Mouse (Mus musculus) midbrain, embryonic 13.5 days (tissue): ENCODE measurements at regions not wholly inside any gene's neighbourhood (a gene's known extent, or its start where the extent isn't known, plus 50 kb on each side); places are given as distances from the start of the nearest gene placed in this dataset.

Source experiments
- ATAC-seq: fragments of 200-750 bp; cut with Nextera tagmentation; 2 replicates; pipeline ENCODE4 v1.8.0; 2017; ENCODE audit warnings: mild to moderate bottlenecking, moderate TSS enrichment, moderate library complexity
- H3K27ac ChIP-seq: fragments of 300-500 bp; sonication (generic); 2 replicates; pipeline ENCODE4 v1.5.1; 2015; ENCODE audit warnings: inconsistent platforms, mild to moderate bottlenecking, moderate library complexity
- H3K27me3 ChIP-seq: fragments of 300-500 bp; sonication (generic); 2 replicates; pipeline ENCODE4 v1.6.1; 2015; ENCODE audit warnings: mild to moderate bottlenecking, inconsistent platforms
- H3K36me3 ChIP-seq: fragments of 300-500 bp; sonication (generic); 2 replicates; pipeline ENCODE4 v1.6.1; 2015; ENCODE audit warnings: mild to moderate bottlenecking, inconsistent platforms
- H3K4me1 ChIP-seq: fragments of 300-500 bp; sonication (generic); replicated peaks from 2 replicates; pipeline ENCODE4 v1.6.1; 2015; ENCODE audit warnings: inconsistent platforms
- H3K4me2 ChIP-seq: fragments of 300-500 bp; sonication (generic); replicated peaks from 2 replicates; pipeline ENCODE4 v1.6.1; 2015; ENCODE audit warnings: moderate library complexity, mild to moderate bottlenecking, inconsistent platforms
- H3K4me3 ChIP-seq: fragments of 300-500 bp; sonication (generic); replicated peaks from 2 replicates; pipeline ENCODE4 v1.5.1; 2015; ENCODE audit warnings: mild to moderate bottlenecking, inconsistent platforms
- H3K9ac ChIP-seq: fragments of 300-500 bp; sonication (generic); replicated peaks from 2 replicates; pipeline ENCODE4 v1.6.1; 2015; ENCODE audit warnings: mild to moderate bottlenecking, inconsistent platforms
- H3K9me3 ChIP-seq: fragments of 300-500 bp; sonication (generic); 2 replicates; pipeline ENCODE4 v1.6.1; 2016; ENCODE audit warnings: mild to moderate bottlenecking, inconsistent platforms
- WGBS: fragments of 180-500 bp; shearing (Covaris S2); methylation state at CpG from one replicate; pipeline ENCODE4 v1.1.7; 2015; 5-methylcytosine and 5-hydroxymethylcytosine counted together

- Histone ChIP-seq H3K9me3 (no peaks in the 10 kb centered on the region), H3K27me3 (peaks cover 45% of the 10 kb centered on the region), H3K4me2 (no peak overlapping the region), H3K36me3 (no peaks in the 10 kb centered on the region), H3K27ac (no peak overlapping the region; the same call in 1 of the 2 replicates), H3K9ac (no peak overlapping the region), H3K4me1 (peaks cover 14% of the 10 kb centered on the region), H3K4me3 (no peak overlapping the region)
- no peak for ATAC-seq
Measured at GRCm38 (mm10) chr19:14347429-14347828, 250.4 kb downstream of the Tle4 start.

- Histone ChIP-seq H3K9ac (no peak overlapping the region), H3K27me3 (peaks cover 50% of the 10 kb centered on the region), H3K4me3 (no peak overlapping the region), H3K36me3 (no peaks in the 10 kb centered on the region), H3K9me3 (no peaks in the 10 kb centered on the region), H3K4me1 (peaks cover 14% of the 10 kb centered on the region), H3K4me2 (no peak overlapping the region), H3K27ac (no peak overlapping the region)
- WGBS = 34% methylated on average over 2 of the region's 2 CpGs
- peak; percentile 62 for ATAC-seq
Measured at GRCm38 (mm10) chr19:14349753-14350152, 248.1 kb downstream of the Tle4 start.

- Histone ChIP-seq H3K36me3 (no peaks in the 10 kb centered on the region), H3K4me2 (no peak overlapping the region), H3K27me3 (peaks cover 65% of the 10 kb centered on the region), H3K9ac (no peak overlapping the region), H3K9me3 (no peaks in the 10 kb centered on the region), H3K27ac (no peak overlapping the region), H3K4me3 (no peak overlapping the region), H3K4me1 (peaks cover 14% of the 10 kb centered on the region)
- 86% methylated on average over 4 of the region's 4 CpGs for WGBS
- no peak for ATAC-seq
Measured at GRCm38 (mm10) chr19:14351728-14352340, 246.0 kb downstream of the Tle4 start.

- no peaks in the 10 kb centered on the region for H3K36me3 ChIP-seq
- ATAC-seq = no peak
- H3K4me2 ChIP-seq = no peak overlapping the region
- H3K9ac ChIP-seq = no peak overlapping the region
- peaks cover 6% of the 10 kb centered on the region for H3K4me1 ChIP-seq
- peaks cover 66% of the 10 kb centered on the region for H3K27me3 ChIP-seq
- H3K9me3 ChIP-seq = no peaks in the 10 kb centered on the region
- WGBS = 96% methylated on average over 3 of the region's 3 CpGs
- no peak overlapping the region for H3K27ac ChIP-seq
- H3K4me3 ChIP-seq = no peak overlapping the region
Measured at GRCm38 (mm10) chr19:14352551-14352950, 245.3 kb downstream of the Tle4 start.

- WGBS = 93% methylated on average over 4 of the region's 4 CpGs
- no peaks in the 10 kb centered on the region for H3K36me3 ChIP-seq
- H3K4me1 ChIP-seq = 0 out of 2 replicates have a peak, but pooled peaks cover 3% of the 10 kb centered on the region
- no peak for ATAC-seq
- H3K9me3 ChIP-seq = no peaks in the 10 kb centered on the region
- H3K27ac ChIP-seq = no peak overlapping the region
- H3K9ac ChIP-seq = no peak overlapping the region
- H3K4me2 ChIP-seq = no peak overlapping the region
- no peak overlapping the region for H3K4me3 ChIP-seq
- peaks cover 64% of the 10 kb centered on the region for H3K27me3 ChIP-seq
Measured at GRCm38 (mm10) chr19:14353151-14353550, 244.7 kb downstream of the Tle4 start.

- Histone ChIP-seq H3K4me3 (no peak overlapping the region), H3K4me2 (no peak overlapping the region), H3K4me1 (no peaks in the 10 kb centered on the region), H3K9ac (no peak overlapping the region), H3K27me3 (peaks cover 66% of the 10 kb centered on the region), H3K27ac (no peak overlapping the region), H3K9me3 (no peaks in the 10 kb centered on the region), H3K36me3 (no peaks in the 10 kb centered on the region)
- 84% methylated on average over 2 of the region's 2 CpGs for WGBS
- ATAC-seq = no peak
Measured at GRCm38 (mm10) chr19:14355128-14355527, 242.7 kb downstream of the Tle4 start.

GRCm38 (mm10) chr19:14355946-14356345, 241.9 kb downstream of the Tle4 start:
- no peak overlapping the region for H3K4me3 ChIP-seq
- no peak overlapping the region for H3K27ac ChIP-seq
- H3K4me2 ChIP-seq = no peak overlapping the region
- no peak overlapping the region for H3K9ac ChIP-seq
- no peaks in the 10 kb centered on the region for H3K9me3 ChIP-seq
- no peak for ATAC-seq
- H3K4me1 ChIP-seq = no peaks in the 10 kb centered on the region
- peaks cover 62% of the 10 kb centered on the region for H3K27me3 ChIP-seq
- no peaks in the 10 kb centered on the region for H3K36me3 ChIP-seq

- H3K9ac ChIP-seq = no peak overlapping the region
- H3K9me3 ChIP-seq = no peaks in the 10 kb centered on the region
- H3K36me3 ChIP-seq = no peaks in the 10 kb centered on the region
- no peak for ATAC-seq
- WGBS = 91% methylated on average over 5 of the region's 5 CpGs
- no peak overlapping the region for H3K4me2 ChIP-seq
- H3K27ac ChIP-seq = no peak overlapping the region
- no peaks in the 10 kb centered on the region for H3K4me1 ChIP-seq
- H3K4me3 ChIP-seq = no peak overlapping the region
- H3K27me3 ChIP-seq = peaks cover 34% of the 10 kb centered on the region
Measured at GRCm38 (mm10) chr19:14360611-14361010, 237.2 kb downstream of the Tle4 start.

- H3K4me3 ChIP-seq = no peak overlapping the region
- peaks cover 25% of the 10 kb centered on the region for H3K27me3 ChIP-seq
- no peaks in the 10 kb centered on the region for H3K36me3 ChIP-seq
- H3K4me1 ChIP-seq = peaks cover 17% of the 10 kb centered on the region
- no peaks in the 10 kb centered on the region for H3K9me3 ChIP-seq
- peak; percentile 85 for ATAC-seq
- 48% methylated on average over 12 of the region's 12 CpGs for WGBS
- no peak overlapping the region for H3K4me2 ChIP-seq
- no peak overlapping the region for H3K27ac ChIP-seq
- no peak overlapping the region for H3K9ac ChIP-seq
Measured at GRCm38 (mm10) chr19:14369098-14369604, 228.7 kb downstream of the Tle4 start.

- 84% methylated on average over 5 of the region's 5 CpGs for WGBS
- no peak overlapping the region for H3K27ac ChIP-seq
- peaks cover 17% of the 10 kb centered on the region for H3K4me1 ChIP-seq
- no peaks in the 10 kb centered on the region for H3K36me3 ChIP-seq
- H3K27me3 ChIP-seq = peaks cover 16% of the 10 kb centered on the region
- no peak overlapping the region for H3K4me3 ChIP-seq
- no peak overlapping the region for H3K9ac ChIP-seq
- ATAC-seq = no peak
- no peaks in the 10 kb centered on the region for H3K9me3 ChIP-seq
- H3K4me2 ChIP-seq = no peak overlapping the region
Measured at GRCm38 (mm10) chr19:14371360-14371759, 226.5 kb downstream of the Tle4 start.

GRCm38 (mm10) chr19:14373996-14374395, 223.9 kb downstream of the Tle4 start:
- ATAC-seq = no peak
- no peaks in the 10 kb centered on the region for H3K36me3 ChIP-seq
- no peak overlapping the region for H3K9ac ChIP-seq
- no peak overlapping the region for H3K27ac ChIP-seq
- no peaks in the 10 kb centered on the region for H3K9me3 ChIP-seq
- no peak overlapping the region for H3K4me2 ChIP-seq
- peaks cover 12% of the 10 kb centered on the region for H3K27me3 ChIP-seq
- 93% methylated on average over 4 of the region's 4 CpGs for WGBS
- no peak overlapping the region for H3K4me3 ChIP-seq
- peaks cover 7% of the 10 kb centered on the region for H3K4me1 ChIP-seq

GRCm38 (mm10) chr19:14380898-14381297, 217.0 kb downstream of the Tle4 start:
- H3K4me3 ChIP-seq = no peak overlapping the region
- peaks cover under 1% of the 10 kb centered on the region; the same call in 1 of the 2 replicates for H3K27me3 ChIP-seq
- ATAC-seq = no peak
- no peaks in the 10 kb centered on the region for H3K9me3 ChIP-seq
- no peaks in the 10 kb centered on the region for H3K36me3 ChIP-seq
- H3K9ac ChIP-seq = no peak overlapping the region
- no peak overlapping the region for H3K27ac ChIP-seq
- H3K4me2 ChIP-seq = no peak overlapping the region
- H3K4me1 ChIP-seq = no peaks in the 10 kb centered on the region

- Histone ChIP-seq H3K27me3 (peaks cover 15% of the 10 kb centered on the region), H3K4me2 (no peak overlapping the region), H3K4me1 (no peaks in the 10 kb centered on the region), H3K27ac (no peak overlapping the region), H3K9ac (no peak overlapping the region), H3K4me3 (no peak overlapping the region), H3K36me3 (no peaks in the 10 kb centered on the region), H3K9me3 (no peaks in the 10 kb centered on the region)
- no peak for ATAC-seq
- WGBS = 90% methylated on average over 5 of the region's 5 CpGs
Measured at GRCm38 (mm10) chr19:14387796-14388195, 210.1 kb downstream of the Tle4 start.
